Mouse (Mus musculus): ENCODE data around the gene Vasp. TPM values are rescaled to one million over a fixed set of nuclear protein-coding genes. Genes with fewer than 3 reads are reported as not detected.

Vasp gene
- polyA plus RNA-seq, 1 experiment from 2014 or later, result 66.4 TPM

- no peak for ATAC-seq (ENCODE audit: insufficient number of reproducible peaks, insufficient read depth, low FRiP score, low TSS enrichment, low read depth)
- 66% methylated on average over 10 of the region's 10 CpGs for WGBS
- H3K4me2 ChIP-seq, result no peak overlapping the region
- 0 out of 2 replicates have a peak overlapping the region, but pooled peaks have one; percentile 27 for H3K9ac ChIP-seq (replicated peaks)
- no peaks in the 10 kb centered on the region for H3K27me3 ChIP-seq
- H3K9me3 ChIP-seq, result no peaks in the 10 kb centered on the region
- no peak overlapping the region for H3K27ac ChIP-seq
- H3K4me3 ChIP-seq (replicated peaks), result no peak overlapping the region
- H3K4me1 ChIP-seq (replicated peaks), result peaks cover 36% of the 10 kb centered on the region
- H3K36me3 ChIP-seq, result peaks cover 52% of the 10 kb centered on the region
These were observed 4.6 kb downstream of the Vasp start for GRCm38 (mm10) chr7:19267051-19267450.

- H3K36me3 ChIP-seq, result peaks cover 61% of the 10 kb centered on the region
- H3K9ac ChIP-seq (replicated peaks), result no peak overlapping the region
- no peak overlapping the region for H3K4me3 ChIP-seq (replicated peaks)
- peaks cover 36% of the 10 kb centered on the region for H3K4me1 ChIP-seq (replicated peaks)
- 0 out of 2 replicates have a peak overlapping the region, but pooled peaks have one; percentile 23 for H3K27ac ChIP-seq
- no peak for ATAC-seq (ENCODE audit: insufficient number of reproducible peaks, insufficient read depth, low FRiP score, low TSS enrichment, low read depth)
- H3K4me2 ChIP-seq, result no peak overlapping the region
- H3K9me3 ChIP-seq, result no peaks in the 10 kb centered on the region
- no peaks in the 10 kb centered on the region for H3K27me3 ChIP-seq
- WGBS, result 78% methylated on average over 10 of the region's 10 CpGs
These were observed 5.4 kb downstream of the Vasp start for GRCm38 (mm10) chr7:19265928-19266822.

GRCm38 (mm10) chr7:19265147-19265546 lies 6.5 kb downstream of the Vasp start:
- Histone ChIP-seq H3K27me3 (no peaks in the 10 kb centered on the region), H3K4me1 (replicated peaks) (peaks cover 29% of the 10 kb centered on the region), H3K27ac (no peak overlapping the region), H3K9ac (replicated peaks) (no peak overlapping the region), H3K36me3 (peaks cover 71% of the 10 kb centered on the region), H3K9me3 (no peaks in the 10 kb centered on the region), H3K4me2 (no peak overlapping the region), H3K4me3 (replicated peaks) (no peak overlapping the region)
- no peak for ATAC-seq (ENCODE audit: insufficient number of reproducible peaks, insufficient read depth, low FRiP score, low TSS enrichment, low read depth)
- WGBS, result 56% methylated on average over 7 of the region's 7 CpGs

- Histone ChIP-seq H3K4me1 (replicated peaks) (no peaks in the 10 kb centered on the region), H3K36me3 (peaks cover 88% of the 10 kb centered on the region), H3K4me2 (no peak overlapping the region), H3K4me3 (replicated peaks) (no peak overlapping the region), H3K9ac (replicated peaks) (no peak overlapping the region), H3K9me3 (no peaks in the 10 kb centered on the region), H3K27ac (no peak overlapping the region), H3K27me3 (no peaks in the 10 kb centered on the region)
- 83% methylated on average over 3 of the region's 3 CpGs for WGBS
- ATAC-seq (ENCODE audit: insufficient number of reproducible peaks, insufficient read depth, low FRiP score, low TSS enrichment, low read depth), result no peak
These were observed 13.3 kb downstream of the Vasp start for GRCm38 (mm10) chr7:19258336-19258735.

- Histone ChIP-seq H3K4me1 (replicated peaks) (no peaks in the 10 kb centered on the region), H3K36me3 (peaks cover 79% of the 10 kb centered on the region), H3K4me3 (replicated peaks) (no peak overlapping the region), H3K27me3 (no peaks in the 10 kb centered on the region), H3K9ac (replicated peaks) (no peak overlapping the region), H3K9me3 (no peaks in the 10 kb centered on the region), H3K4me2 (no peak overlapping the region), H3K27ac (no peak overlapping the region)
- WGBS, result 37% methylated on average over 11 of the region's 11 CpGs
- ATAC-seq (ENCODE audit: insufficient number of reproducible peaks, insufficient read depth, low FRiP score, low TSS enrichment, low read depth), result no peak
These were observed 14.1 kb downstream of the Vasp start for GRCm38 (mm10) chr7:19257390-19258022.

- H3K9me3 ChIP-seq, result no peaks in the 10 kb centered on the region
- H3K27ac ChIP-seq, result no peak overlapping the region
- no peak overlapping the region for H3K4me2 ChIP-seq
- H3K36me3 ChIP-seq, result peaks cover 70% of the 10 kb centered on the region
- H3K9ac ChIP-seq (replicated peaks), result no peak overlapping the region
- no peak for ATAC-seq (ENCODE audit: insufficient number of reproducible peaks, insufficient read depth, low FRiP score, low TSS enrichment, low read depth)
- H3K4me1 ChIP-seq (replicated peaks), result no peaks in the 10 kb centered on the region
- WGBS, result 88% methylated on average over 7 of the region's 7 CpGs
- H3K27me3 ChIP-seq, result no peaks in the 10 kb centered on the region
- H3K4me3 ChIP-seq (replicated peaks), result no peak overlapping the region
These were observed 15.1 kb downstream of the Vasp start for GRCm38 (mm10) chr7:19256567-19256966.

GRCm38 (mm10) chr7:19255395-19255794 lies 16.2 kb downstream of the Vasp start:
- peaks cover 58% of the 10 kb centered on the region for H3K36me3 ChIP-seq

DNA sequence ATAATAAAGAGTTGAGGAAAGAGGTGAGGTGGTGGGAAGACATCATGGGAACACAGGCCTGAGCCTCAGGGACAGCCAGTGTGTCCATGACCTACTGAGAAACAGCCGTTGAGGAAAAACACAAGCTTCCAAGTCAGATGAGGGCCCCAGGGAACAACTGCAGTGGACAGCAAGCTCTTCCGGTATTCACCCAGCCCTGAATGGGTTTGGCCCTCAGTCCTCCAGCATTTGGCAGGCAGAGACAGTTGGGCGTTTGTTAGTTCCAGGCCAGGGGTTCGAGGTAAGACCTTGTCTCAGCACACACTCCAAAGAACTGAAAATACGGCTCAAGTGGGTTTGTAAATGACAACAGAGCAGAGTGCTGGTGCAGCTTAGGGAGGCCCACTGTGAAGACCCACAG lies 18.2 kb downstream of the Vasp start:
- no peak overlapping the region for H3K9ac ChIP-seq (replicated peaks)
- H3K27ac ChIP-seq, result no peak overlapping the region
- ATAC-seq (ENCODE audit: insufficient number of reproducible peaks, insufficient read depth, low FRiP score, low TSS enrichment, low read depth), result no peak
- no peak overlapping the region for H3K4me3 ChIP-seq (replicated peaks)
- 69% methylated on average over 5 of the region's 5 CpGs for WGBS
- no peaks in the 10 kb centered on the region for H3K9me3 ChIP-seq
- no peaks in the 10 kb centered on the region; the same call in 1 of the 2 replicates for H3K4me1 ChIP-seq (replicated peaks)
- H3K27me3 ChIP-seq, result no peaks in the 10 kb centered on the region
- no peak overlapping the region for H3K4me2 ChIP-seq
- H3K36me3 ChIP-seq, result peaks cover 39% of the 10 kb centered on the region

More at GRCm38 (mm10) chr7:19255395-19255794, 16.2 kb downstream of the Vasp start:
- Histone ChIP-seq H3K4me3 (replicated peaks) (no peak overlapping the region), H3K9ac (replicated peaks) (no peak overlapping the region), H3K4me1 (replicated peaks) (no peaks in the 10 kb centered on the region), H3K4me2 (no peak overlapping the region), H3K27ac (no peak overlapping the region), H3K9me3 (no peaks in the 10 kb centered on the region), H3K27me3 (no peaks in the 10 kb centered on the region)
- WGBS, result 80% methylated on average over 17 of the region's 17 CpGs
- no peak for ATAC-seq (ENCODE audit: insufficient number of reproducible peaks, insufficient read depth, low FRiP score, low TSS enrichment, low read depth)

DNA sequence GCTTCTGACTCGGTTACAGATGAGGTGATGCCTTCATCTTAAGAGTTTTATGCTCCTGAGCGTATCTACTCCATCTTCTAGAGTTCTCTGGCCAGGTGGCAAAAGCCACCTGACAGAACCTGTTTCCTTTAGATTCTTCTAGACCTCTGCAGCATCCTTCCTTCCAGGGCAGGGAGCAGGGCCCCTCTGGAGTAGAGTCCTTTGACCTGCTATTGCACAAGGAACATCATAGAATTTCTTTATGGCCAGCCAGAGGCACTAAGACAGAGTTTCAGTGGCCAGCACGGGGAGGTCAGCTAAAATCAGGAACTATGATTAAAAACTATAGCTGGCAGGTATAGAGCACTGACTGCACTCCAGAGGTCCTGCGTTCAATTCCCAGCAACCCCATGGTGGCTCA lies 19.5 kb downstream of the Vasp start:
- H3K27me3 ChIP-seq, result no peaks in the 10 kb centered on the region
- no peak overlapping the region for H3K4me3 ChIP-seq (replicated peaks)
- WGBS, result 85% methylated on average over 4 of the region's 4 CpGs
- no peak overlapping the region for H3K9ac ChIP-seq (replicated peaks)
- no peak overlapping the region for H3K4me2 ChIP-seq
- H3K4me1 ChIP-seq (replicated peaks), result no peaks in the 10 kb centered on the region; the same call in 1 of the 2 replicates
- ATAC-seq (ENCODE audit: insufficient number of reproducible peaks, insufficient read depth, low FRiP score, low TSS enrichment, low read depth), result no peak
- H3K27ac ChIP-seq, result no peak overlapping the region
- no peaks in the 10 kb centered on the region for H3K9me3 ChIP-seq
- H3K36me3 ChIP-seq, result peaks cover 33% of the 10 kb centered on the region

DNA sequence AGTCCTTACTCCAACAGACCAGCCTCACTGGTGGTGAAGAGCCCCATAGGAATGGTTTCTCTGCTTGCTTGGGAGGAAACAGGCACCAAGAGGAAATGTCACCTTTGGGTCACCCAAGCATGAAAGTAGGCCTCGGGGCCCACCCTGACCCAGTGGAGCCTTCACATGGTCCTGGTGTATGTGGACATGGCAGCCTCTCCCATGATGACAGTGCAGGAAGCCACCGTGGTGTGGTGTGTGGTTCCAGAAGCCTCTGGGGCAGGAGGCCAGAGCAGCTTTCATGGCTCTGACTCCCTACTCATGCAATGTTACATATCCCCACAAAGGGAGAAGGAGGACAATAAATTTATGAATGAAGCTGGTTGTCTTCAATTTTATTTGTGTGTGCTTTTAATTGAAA lies 24.1 kb downstream of the Vasp start:
- 92% methylated on average over 2 of the region's 2 CpGs for WGBS
- ATAC-seq (ENCODE audit: insufficient number of reproducible peaks, insufficient read depth, low FRiP score, low TSS enrichment, low read depth), result no peak

DNA sequence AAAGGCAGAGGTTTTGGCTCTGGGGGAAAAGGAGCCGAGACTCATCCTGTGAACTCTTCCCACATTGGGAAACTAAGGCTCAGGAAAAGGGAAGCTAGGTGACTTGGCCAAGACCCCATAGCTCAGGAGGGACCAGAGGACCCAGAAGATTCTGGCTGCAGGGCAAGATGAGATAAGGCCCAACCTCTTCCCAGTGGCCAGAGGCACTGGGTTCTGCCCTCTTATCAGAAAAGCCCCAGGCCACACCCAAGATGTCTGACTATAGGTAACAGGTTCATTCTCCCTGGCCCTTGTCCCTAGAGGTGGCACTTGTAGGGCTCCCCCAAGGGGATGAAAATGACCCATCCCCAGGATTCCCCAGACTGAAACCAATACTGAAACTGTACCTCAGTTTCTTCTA lies 24.8 kb downstream of the Vasp start:
- no peak overlapping the region for H3K4me2 ChIP-seq
- H3K4me1 ChIP-seq (replicated peaks), result no peaks in the 10 kb centered on the region; the same call in 1 of the 2 replicates
- no peak overlapping the region for H3K9ac ChIP-seq (replicated peaks)
- H3K9me3 ChIP-seq, result no peaks in the 10 kb centered on the region
- H3K27ac ChIP-seq, result no peak overlapping the region
- H3K4me3 ChIP-seq (replicated peaks), result no peak overlapping the region
- ATAC-seq (ENCODE audit: insufficient number of reproducible peaks, insufficient read depth, low FRiP score, low TSS enrichment, low read depth), result no peak
- H3K27me3 ChIP-seq, result no peaks in the 10 kb centered on the region
- 88% methylated on average over 1 of the region's 1 CpGs for WGBS
- H3K36me3 ChIP-seq, result peaks cover 35% of the 10 kb centered on the region

More for the DNA sequence above, 24.1 kb downstream of the Vasp start:
- no peak overlapping the region for H3K4me3 ChIP-seq (replicated peaks)
- no peaks in the 10 kb centered on the region; the same call in 1 of the 2 replicates for H3K4me1 ChIP-seq (replicated peaks)
- H3K9me3 ChIP-seq, result no peaks in the 10 kb centered on the region
- H3K36me3 ChIP-seq, result peaks cover 35% of the 10 kb centered on the region
- no peak overlapping the region for H3K9ac ChIP-seq (replicated peaks)
- H3K27me3 ChIP-seq, result no peaks in the 10 kb centered on the region
- H3K27ac ChIP-seq, result no peak overlapping the region
- H3K4me2 ChIP-seq, result no peak overlapping the region
